Mouse (Mus musculus) lung, adult 18-20 months (tissue): ENCODE results near the gene Gm973.
A peak's percentile ranks its signal among the peaks of the same experiment; 100 is the strongest.

Source experiments
- DNase-seq, 2 experiments: peaks; one replicate each; pipeline ENCODE4 v3.0.0; 2022; ENCODE audit warnings: mixed read lengths in 2 of 2

Gene Gm973

DNA sequence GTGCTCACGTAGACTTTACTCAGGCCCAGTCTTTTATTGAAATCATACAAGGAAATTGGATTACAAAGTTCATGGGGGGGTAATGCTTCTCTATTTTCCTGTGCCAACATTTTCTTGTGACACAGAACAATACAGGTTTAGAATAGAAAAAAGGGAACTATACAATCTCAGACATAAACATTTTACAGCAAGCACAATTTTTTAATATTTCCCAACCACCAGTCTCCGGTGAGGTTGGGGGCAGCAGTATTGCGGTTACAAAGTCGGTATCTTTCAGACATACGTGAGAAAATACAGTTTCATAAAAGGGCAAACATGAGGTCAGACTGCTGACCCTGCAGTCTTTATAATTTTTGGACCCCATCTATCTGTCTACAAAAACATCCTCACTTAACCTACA lies 20.1 kb upstream of the Gm973 start:
- DNase-seq, result no peak

DNA sequence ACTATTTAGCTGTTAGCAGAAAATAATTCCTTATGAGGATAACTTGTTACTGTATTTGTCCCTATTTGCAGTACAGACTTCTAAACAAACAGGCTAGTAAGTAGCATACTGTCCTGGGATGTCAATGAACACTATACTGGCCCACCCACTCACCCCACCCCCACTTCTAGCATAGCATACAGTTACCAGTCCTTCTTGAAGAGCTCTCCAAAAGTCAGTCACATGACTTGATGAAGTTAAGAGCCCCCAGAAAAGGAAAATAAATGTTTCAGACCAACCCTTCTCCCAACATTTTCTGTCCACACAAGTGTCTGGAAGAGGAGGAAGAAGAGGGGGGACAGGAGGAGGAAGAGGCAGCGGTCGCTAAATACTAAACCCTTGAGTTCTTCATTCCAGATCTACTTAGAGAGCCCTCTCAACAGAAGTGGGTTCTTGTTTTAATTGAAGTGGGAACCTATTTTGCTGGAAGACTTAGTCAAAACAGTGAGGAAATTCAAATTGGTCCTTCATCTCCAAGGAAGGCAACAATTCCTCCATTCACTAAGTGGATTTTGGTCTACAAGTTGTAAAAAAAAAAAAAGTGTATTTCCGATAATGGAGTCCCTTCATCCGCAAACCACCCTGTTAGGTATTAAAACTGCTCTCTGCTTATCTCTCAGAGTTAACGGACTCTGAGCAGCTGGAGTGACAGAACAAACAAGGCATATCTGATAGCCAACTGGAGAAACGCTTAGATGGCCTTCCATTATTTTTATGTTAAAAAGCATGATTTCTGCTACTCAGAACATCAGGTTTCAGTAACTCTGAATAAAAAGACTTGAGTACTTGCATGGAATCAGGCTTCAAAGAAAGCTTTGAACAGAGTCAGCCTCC lies 18.1 kb upstream of the Gm973 start:
- DNase-seq, result no peak

DNA sequence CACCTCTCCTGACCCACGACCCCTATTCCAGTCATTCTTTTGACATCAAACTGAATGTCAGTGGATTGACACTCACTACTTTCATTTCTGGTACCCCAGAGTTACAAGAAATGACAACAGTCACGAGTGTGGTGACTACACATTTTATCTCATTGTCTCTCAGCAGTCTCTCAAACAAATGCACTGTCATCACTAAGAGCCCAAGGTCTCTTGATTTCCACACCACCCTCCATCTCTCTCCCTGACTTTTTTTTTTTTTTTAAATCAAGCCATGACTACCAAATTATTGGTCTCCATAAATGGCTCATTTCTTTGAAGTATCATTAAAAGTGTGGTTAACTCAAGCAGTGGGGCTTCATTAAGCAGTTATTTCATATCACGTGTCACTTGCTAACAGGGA lies 16.7 kb upstream of the Gm973 start:
- no peak for DNase-seq

DNA sequence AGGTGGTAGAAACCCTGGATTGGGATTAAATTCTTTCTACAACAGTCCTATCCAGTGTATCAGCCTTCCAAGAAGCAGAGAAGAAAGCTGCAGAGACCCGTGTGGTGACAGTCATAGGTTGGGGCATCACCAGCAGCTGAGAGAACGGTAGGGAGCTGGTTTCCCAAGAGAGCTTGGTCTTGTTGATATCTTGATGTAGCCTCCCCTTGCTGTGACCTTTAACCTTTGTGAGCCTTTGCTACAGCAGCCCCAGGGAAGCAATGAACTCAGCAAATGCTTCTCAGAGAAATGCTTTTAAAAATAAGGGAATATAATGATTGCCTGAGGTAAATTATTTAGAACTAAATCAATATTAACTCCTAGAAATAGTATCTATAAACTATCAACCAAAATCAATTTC lies 13.7 kb upstream of the Gm973 start:
- no peak for DNase-seq

DNA sequence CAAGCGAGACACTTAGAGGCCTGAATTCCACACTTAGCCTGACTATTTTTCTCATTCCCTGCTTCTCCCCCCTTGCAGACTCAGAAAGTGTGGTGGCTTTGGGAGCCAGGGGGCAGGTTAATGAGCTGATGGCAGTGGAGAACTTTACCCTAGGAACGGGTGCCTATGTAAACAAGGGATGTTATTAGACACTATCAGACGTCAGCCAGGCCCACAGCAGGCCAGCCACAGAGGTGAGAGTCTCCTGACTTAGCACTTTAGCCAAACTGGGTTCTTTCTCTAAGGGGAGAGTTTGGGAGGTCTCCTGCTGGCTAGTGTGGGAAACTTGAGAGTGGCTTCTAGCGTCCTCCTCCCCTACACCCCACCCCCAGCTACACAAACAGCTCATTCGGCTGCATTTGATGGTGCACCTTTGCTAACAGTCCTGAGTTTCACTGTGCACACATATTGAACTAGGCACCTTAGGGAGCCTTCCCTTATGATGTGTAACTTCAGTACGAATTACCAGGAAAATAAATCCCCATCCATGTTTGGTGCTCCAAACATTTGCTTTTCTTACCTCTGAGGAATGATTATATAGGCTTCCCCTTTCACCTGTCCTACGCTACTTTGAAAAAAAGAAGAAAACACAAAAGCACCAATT lies 12.3 kb upstream of the Gm973 start:
- no peak for DNase-seq

DNA sequence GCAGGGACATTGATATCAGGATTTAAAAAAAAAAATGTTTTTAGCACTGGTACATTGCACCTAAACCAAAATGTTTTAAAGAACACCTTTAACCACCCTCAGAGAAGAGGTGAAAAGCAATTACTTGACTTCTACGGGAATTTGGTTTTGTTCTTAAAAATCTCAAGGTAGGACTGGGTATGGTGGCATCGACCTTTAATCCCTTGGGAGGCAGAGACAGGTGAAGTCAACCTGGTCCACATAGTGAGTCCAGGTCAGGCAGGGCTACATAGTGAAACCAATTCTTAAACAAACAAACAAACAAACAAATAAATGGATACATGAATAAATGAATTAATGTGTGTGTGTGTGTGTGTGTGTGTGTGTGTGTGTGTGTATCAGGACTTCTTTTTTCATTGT lies 11.8 kb upstream of the Gm973 start:
- no peak for DNase-seq

DNA sequence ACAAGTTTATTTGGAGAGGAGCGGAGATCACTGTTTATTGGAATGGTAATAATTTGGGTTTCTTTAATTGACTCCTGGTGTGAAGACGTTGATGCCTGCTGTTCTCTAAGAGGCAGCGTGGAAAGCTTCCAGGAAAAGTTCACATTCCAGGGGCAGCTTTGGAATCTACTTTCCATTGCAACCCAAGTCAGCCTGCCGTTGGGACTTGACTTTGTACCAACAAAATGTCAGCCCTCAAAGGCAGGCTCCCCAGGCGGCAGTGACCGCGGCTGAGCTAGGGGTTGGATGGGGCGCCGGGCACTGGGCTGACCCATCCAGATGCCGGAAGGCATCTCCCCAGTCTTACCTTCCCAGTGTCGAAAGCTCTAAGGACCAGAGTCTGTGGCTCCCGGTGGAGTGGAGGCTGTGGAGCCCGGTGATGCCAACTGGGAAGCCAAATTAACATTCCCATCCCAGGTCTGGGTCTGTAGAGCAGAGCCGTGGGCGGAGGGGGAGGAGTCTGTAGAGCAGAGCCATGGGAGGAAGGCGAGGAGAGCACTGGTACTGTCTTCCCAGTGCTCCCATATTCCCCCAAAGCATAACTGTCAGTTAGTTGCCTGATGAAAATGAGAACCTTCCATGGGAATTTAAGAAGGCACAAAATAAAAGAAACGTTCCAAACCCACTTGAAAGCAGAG lies 7.5 kb upstream of the Gm973 start:
- peak; percentile 50 to 63 for DNase-seq

DNA sequence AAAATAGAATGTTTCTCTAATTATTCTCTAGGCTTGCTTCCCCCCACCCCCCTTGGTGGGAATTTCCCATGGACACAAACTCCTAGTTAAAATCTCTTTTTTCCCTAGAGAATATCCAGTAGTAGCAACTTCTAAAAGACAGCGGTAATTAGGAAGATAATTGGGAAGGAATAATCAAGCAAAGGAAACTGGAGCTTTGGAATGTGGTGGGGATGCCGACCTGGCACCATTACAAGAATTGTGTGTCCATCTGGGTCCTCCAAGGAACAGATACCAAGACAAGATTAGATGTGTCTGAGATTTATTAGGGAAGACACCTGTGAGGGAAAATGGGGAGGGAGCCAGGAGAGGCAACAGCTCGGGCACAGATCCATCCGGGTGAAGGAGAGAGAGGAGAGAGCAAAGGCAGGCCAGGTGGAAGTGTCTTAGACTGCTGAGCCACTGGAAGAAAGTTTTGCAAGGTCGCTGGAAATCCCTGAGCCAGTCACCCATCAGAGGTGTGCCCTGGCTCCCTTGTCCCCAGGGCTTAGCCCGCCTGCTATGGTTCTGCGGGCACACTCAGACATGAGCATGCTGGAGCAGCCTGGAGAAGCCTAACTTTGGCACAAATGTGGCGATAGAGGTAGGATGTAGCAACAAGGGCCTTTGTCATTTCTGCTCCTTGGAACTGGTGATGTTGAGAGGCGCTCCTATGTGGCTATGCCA lies 4.3 kb upstream of the Gm973 start:
- DNase-seq, result no peak

DNA sequence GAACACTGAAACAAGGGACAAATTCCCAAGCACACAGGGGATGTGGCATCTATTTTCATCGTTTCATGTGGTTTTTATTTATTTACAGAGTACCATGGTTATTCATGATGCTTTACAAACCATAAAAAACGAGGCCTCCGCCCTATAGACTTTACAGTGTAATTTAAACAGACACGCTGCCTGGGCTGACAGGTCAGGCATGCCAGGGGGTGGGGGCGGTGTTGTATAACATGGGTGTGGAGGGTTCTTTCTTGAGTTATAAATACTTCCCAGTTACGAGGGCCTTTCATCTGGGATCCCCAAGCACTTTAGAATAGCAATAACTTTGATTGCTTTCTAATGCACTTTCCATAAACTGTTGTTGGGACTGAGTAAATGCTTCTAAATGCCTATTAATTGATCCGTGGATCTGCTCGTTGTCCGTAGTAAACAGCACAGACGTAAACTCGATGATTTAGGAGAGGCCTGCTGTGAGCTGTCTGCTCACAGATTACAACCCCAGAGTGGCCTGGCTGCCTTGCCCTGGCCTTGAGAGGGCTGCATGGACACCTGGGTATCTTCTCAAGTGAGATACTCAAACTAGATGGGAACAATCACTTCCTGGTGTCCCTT lies 4.3 kb downstream of the Gm973 start:
- DNase-seq, result peak in 1 of 2 experiments; percentile 51

DNA sequence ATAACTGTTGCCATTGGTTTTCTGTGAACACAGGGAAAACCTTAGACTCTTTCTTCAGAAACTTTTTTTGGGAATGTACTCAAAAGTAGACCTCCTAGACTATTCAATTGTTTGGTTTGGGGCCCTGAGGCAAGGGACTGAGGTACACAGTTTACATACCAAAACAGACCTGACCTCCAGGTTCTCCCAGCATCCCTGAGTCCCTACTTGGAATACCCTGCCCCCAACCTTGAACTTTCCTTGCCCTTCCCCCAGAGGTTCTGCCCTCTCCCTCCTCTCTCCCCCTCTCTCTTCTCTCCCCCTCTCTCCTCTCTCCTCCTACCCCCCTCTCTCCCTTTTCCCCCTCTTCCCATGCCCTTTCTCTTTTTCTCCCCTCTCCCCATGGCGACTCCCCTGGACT lies 6.4 kb downstream of the Gm973 start:
- DNase-seq, result no peak

DNA sequence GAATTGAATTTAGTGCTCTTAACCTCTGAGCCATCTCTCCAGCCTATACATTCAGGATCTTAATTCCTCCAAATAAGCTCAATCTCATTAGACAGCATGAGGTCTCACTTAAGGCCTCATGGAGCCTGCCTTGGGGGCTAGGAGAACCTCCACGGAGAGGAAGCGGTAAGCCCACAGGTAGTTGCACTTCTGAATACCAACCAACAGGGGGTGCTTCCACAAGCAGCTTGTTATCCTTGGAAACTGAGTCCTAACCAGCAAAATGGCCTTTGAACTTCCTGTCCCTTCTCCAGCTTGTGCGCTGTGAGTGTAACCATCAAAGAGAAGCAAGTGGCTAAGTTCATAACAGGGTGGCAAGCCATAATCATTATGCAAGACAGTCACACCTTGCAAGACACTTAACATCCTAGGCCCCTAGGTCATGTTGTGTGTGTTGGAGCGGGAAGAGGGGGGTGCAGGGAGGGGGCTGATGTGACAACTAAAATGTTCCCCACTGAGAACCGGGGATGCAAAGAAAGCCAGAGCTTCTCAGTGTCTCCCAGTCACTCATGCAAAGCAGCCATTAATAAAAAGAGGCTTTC lies 7.4 kb downstream of the Gm973 start:
- DNase-seq, result no peak

DNA sequence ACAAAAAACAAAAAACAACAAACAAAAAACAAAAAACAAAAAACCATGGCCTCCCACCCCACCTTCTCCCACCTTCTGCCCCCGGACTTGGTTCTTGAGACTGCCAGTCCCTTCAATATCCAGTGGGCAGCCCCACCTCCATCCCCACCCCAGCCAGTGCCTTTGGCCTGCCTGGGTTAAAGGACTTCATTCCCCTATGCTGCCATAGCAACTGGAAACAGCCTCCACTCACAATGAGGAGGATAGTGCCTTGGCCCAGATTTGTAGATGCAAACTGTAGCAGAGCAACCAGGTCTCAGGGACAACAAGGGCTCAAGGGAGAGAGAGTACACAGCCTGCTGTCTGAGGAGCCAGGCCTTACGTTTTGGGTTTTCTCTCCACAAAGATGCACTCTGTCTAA lies 8.0 kb downstream of the Gm973 start:
- DNase-seq, result peak in 1 of 2 experiments; percentile 30

DNA sequence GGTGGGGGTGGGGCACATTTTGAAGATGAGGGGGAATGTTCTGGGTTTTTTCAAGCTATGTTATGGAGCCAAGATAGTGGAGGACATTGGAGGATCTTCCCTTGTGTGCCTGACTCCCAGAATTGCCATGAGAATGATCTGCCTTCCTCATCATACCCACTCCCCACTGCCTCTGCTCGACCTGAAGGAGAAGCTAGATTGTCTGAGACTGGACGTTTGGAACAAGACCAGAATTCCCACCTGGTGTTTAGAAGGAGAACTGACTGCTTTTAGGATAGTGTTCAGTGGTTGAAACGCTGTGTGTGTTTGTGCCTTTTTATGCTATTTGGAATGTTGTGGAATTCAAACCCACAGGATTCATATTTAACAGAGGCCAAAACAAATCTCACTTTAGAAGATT lies 8.7 kb downstream of the Gm973 start:
- DNase-seq, result no peak

DNA sequence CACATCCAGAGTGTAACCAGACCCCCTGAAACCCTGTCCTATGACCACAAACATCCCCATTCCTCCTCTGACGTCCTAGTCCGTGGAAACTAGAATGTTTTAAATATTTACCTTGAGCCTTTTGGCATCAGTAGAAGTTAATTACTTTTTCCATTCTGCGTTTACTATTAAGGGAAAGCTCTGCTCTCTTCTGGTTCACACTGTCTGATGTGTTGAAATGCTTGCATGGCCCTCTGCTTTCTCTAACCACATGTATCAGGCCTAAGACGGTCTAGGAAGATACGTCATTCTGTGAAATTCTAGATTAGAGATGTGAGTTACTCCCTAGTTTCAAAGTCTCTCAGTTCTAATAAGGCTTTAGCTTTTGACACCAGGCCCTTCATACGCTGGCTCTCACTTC lies 11.2 kb downstream of the Gm973 start:
- DNase-seq, result no peak

DNA sequence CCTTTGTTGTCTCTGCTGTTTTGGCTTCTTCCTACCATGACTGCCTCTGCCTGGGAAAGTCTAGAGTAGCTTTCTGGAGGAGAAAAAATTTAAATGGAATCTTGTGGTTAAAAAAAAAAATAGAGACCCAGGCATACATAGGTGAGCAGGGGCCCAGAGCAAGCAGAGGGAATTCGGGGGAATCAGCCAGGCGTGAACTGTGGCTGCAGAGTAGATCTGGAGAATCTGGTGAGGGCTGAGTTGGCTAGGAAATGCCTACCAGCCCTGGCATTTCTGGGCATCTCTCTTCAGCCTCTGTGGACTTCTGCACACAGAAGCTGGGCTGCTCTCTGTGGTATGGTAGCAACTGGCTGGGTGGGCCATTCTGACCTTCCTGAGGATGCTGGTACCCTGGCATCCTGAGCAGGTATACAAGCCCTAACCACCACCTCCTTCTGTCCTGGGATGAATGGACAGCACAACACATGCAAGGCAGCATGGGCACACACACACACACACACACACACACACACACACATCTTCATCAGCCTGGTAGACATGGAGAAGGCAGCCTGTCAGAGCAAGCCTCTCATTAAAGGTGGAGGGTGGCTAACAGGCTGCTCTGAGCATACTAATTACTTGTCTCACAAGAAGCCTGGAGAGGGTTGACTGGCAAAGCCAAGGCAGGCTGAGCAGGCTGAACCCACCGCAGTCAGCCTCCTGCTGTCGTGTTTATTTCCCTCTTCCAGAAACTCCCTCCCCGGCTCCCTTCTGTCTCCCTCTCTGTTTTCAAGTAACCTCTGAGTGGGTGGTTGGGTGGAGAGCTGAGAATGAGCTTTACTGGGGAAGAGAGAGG lies 19.1 kb downstream of the Gm973 start:
- DNase-seq, result no peak

DNA sequence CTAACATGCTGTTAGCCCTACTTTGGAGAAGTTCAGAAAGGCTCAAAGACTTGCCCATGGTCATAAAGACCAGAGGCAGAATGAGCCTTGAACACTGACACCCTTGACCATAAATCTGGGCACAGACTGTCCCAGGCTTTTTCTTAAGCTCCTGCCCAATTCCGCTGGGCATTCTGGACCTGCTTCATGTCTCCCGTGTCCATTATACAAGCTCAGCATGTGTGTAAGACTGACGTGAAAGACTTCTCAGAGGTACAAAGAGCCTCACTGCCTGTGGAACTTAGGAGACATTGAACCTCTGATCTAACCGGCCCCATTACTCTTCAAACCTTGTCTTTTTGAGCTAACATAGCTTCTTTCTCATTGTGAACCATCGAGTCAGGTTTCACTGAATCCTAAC lies 22.3 kb downstream of the Gm973 start:
- DNase-seq, result no peak

DNA sequence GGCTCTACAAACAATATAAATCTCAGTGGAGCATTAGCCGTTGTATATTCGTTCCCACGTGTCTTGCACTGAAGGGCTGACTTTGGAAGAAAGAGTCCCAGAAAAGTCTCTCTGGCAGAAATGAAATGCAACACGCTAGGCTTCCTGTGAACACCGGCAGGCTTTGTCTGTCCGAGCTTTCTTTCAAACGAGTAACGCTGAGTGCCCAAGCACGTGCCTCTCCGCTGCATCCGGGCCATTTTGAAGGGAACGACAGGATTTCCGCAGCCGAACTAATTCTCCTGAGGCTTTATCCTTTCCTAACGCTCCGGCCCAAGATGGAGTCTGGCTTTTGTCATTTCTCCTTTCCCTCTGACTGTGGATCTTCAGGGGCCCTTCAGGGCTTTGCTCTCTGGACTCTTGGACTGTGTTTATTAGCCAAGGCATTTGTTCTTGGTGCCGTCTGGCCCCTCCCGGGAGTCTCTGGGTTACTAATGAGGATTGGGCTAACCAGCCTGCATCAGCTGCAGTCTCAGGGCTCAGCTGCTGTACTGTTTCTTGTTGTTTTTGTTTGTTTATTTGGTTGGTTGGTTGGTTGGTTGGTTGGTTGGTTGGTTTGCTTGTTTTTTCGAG lies 24.6 kb downstream of the Gm973 start:
- DNase-seq, result no peak

DNA sequence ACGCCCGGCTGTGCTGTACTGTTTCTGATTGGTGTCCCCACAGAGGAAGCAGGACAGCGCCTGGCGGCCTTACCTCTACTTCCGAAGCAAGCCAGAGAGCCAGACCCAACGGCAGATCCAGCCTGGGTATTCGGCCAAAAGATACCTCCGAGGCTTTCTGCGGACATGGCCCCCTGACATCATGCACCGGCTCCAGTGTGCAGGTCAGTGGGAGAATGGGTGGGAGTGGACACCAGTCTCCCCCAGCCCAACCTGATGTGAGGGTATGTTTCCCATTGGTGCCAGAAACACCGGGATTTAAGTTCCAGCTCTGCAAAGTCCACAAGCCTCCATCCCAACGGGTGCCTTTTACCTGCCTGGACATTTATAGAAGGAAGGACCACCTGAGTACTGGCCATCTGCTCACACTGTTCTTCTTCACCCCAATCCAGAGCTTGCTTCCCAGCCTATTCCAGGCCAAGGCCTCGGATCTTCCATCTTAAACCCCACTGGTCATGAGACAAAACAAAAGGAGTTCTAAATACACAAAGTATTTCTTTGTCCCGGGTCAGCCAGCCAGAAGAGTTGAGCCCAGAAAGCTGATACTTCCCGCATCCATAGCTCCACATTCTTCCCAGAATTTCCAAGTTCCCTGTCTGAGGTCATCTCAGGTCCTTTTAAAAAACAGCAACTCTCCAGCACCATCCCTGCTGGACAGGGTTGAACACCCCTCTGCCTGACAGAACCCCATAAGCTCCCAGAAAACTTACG lies 25.4 kb downstream of the Gm973 start:
- no peak for DNase-seq

DNA sequence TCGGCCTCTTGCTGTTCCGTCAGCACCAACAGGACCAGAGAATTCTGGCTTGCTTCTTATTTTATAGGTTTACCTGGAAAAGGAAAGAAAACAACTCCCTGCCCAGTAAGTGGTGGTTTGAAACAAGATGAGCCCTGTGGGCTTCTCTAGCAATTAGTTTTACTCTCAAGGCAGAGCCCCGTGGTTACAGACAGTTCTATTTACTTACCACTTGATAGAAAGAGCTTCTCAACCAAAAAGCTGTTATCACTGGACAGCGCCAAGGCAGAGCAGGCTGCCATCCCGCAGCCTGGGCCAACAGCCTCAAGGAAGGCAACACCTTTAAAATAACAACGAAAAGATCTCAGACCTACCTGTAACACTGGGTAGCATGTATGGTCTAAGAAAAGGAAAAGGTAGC lies 26.2 kb downstream of the Gm973 start:
- no peak for DNase-seq

DNA sequence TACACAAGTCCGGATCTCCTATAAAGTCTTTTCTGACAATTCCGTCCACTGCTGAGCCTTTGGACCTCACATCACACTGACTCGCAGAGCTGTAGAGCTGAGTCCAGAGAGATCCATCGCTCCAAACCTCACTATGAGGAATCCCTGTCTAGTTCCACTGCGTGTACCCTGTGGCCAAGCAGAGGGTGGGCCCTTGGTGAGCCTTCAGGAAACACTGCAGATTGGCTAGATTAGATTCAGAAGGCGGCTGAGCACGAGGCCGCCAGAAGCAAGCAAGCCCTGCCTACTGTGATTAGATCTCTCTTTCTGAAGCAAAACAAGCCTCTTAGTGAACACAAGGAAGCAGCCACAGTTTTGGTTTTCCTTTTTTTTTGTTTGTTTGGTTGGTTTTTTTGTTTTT lies 27.8 kb downstream of the Gm973 start:
- DNase-seq, result no peak
